Mouse (Mus musculus) ZHBTc4 (cell line): ENCODE results near the gene Tacr1.
"Not testable (repeated sequence)": the region's sequence is repeated elsewhere in the genome, so short reads cannot be mapped to it uniquely, and the experiment has no call there.

Experiments
- DNase-seq: peaks from one replicate; pipeline ENCODE4 v3.0.0-alpha.2; 2011; ENCODE audit warnings: low read depth, low spot score

Gene Tacr1

DNA sequence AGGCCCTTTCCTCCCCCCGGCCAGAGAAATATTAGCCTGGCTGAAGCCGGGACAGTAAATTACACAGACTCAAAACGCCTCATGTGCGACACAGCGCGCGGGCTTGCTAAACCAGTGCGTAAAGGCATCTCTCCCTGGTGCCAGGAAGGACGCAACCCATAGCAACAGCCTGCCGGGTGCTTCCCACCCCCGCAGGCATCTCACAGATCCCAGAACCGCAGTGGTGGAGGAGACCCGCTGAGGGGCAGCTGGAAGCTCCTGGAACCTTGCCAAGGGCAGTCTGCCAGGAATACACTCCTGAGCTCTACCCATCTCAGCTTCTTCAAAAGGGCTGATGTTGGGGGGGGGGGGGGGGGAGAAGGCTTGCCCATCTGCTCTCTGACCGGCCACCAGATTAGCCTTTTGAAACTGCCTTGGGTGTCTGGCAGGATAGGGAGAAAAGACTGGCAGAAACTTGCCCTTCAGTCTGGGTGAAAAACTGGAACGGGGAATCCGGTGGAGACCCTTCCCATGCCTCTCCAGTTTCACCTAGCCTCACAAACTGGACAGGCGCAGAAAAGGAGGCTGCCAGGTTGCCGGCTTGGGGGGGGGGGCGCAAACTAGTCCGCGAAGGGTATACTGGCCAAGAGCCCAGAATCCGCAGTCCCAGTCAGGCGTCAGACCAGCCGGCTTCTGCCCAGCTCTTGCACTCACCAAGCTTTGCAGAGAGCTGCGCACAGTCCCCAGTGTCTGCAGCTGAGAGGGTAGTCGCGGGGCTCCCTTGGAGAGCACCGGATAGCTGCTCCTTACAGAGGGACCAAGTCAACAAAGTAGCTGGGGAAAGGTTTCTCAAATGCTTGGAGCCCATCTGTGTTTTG lies at the start of gene Tacr1:
Gene Tacr1, plus strand, starts transcription at position 740 of the 857 bp plus-strand sequence.
- peak; percentile 51 for DNase-seq

DNA sequence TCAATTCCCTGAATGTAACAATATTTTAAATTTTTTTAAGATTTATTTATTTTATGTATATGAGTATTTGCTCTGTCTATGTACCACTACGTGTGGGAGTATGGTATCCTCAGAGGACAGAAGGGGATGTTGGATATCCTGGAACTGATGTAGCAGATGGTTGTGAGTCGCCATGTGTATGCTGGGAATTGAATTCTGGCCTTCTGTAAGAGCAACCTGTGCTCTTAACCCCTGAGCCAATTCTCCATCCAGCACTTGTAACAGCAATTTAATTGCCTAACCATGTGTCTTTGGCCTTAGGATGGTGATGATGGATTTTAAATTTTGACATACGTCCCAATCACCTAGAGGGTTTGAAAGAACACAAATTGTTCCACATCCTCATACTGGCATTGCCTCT lies 26.0 kb upstream of the Tacr1 start:
- DNase-seq: no peak

DNA sequence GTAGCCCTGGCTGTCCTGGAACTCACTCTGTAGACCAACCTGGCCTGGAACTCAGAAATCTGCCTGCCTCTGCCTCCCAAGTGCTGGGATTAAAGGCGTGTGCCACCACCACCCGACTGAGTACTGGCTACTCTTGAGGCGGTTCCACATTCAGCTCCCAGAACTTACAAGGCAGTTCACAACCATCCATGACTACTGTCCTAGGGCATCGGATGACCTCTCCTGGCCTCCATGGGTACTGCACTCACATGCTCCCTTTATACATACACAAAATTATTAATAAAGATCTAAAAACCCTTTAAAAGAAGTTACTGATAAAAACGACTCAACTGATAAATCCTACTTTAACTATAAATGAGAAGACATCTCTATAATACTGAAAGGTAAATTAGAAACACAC lies 18.6 kb upstream of the Tacr1 start:
- DNase-seq: peak; percentile 56

DNA sequence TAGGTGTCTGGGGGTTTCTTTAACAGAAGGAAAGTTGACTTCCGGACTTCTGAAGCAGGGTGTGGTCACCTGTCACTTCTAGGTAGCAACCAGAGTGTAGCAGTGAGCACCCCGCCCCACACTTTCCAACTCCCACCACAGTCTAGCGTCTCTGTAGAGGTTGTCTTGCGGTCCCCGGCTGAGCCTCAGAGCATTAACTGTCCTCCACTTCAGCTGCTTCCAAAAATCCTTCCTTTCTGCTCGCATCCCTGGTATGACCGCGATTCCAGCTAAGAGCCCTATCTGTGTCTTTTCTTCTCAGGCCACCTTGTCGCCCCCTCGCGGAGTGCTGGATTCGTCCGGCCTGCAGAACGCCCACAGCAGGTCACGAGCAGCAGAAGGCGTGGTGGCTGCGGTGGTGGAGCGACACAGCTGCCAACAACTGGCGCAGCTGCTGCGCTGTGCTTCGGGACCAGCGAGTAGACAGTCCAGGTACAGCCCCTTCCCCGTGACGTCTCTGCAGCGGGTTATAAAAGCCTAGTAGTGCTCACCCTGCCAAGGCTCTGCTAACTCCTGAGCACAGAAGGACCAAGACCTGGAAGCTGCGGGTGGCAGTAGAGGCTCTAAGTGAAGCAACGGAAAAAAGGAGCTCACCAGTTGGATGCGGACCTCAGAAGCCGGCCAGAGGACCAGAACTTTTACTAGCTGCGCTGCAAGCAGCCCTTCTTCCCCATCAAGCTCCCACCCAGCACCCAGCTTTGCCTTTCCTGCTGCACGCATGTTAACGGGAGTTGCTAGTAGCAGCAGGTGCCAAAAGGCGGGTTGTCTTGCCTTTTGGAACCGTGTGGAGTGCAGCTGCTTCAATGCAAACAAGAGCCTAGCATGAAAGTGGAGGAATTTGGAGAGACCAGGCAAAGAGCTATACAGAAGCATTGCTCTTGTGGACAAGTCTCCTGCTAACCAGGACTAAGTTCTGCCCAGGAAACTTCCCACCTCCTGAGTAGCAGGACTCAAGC lies 664 bp downstream of the Tacr1 start:
- peak; percentile 78 for DNase-seq

DNA sequence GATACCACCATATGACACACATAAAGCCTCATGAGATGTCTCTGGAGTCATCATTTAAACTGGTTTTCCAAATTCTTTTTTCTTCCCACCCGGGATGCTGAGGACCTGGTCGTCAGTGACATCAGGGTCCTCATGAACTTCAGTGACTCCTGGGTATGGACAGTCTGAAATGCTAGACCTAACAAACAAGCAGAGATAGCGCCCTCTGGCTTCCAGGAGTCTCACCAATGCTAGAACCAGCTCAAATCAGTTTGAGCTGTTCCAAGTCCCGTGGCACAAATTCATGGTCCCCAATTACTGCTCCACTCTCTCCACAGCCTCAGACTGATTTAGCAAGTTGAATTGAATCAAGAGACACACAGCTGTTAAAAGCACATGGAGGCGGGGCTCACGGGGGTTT lies 16.2 kb downstream of the Tacr1 start:
- DNase-seq: peak; percentile 54

DNA sequence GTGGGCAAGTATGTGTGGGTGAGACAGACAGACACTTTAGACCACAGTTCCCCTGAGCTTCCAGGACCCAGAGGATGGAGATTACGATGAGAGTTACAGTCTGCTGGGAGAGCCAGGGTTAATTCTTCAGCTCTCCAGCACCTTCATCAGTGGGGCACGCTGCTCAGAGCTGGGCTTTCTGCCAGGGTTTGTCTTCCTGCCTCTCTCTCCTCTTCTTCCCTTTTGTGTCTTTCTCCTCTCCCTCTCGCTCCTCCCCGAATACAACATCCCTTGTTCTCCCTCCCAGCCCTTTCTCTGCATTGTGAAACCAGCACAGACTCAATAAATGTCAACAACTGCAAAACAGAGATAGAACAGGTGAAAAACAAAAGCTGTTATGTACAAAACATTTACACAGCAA lies 18.1 kb downstream of the Tacr1 start:
- DNase-seq: no peak

DNA sequence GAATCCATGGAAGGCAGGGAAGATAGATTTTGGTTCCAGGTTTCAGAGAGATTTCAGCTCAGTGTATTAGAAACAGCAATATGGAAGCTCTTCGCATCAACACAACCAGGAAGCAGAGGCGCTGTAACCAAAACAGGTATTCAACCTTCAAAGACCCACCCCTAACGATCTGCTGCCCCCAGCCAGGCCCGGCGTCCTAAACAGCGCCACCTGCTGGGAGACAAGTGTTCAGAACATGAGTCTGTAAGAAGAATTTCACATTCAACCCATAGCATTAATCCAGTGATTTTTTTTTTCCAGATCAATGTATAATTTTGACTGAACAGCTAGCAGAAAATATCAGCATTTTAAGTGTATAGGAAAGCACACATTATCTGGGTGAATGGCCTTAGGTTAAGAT lies 26.8 kb downstream of the Tacr1 start:
- DNase-seq: peak; percentile 77

DNA sequence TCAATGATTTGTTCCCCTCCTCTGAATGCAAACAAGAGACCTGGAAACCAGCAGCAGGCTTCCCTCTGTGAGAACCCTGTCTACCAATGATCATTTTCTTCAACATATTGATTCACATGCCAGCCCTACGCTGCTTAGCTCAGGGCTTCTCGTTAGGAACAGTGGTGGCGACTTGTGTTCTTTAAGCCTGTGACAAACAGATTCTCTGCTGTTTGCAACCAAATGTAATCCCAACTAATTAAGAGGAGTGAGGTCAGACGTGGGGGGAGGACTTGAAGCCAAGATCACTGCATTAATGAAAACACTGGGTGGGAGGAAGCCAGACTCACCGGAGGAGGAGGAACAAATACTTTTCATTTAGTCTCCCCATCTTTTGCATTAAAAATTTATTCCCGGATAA lies 27.6 kb downstream of the Tacr1 start:
- no peak for DNase-seq

DNA sequence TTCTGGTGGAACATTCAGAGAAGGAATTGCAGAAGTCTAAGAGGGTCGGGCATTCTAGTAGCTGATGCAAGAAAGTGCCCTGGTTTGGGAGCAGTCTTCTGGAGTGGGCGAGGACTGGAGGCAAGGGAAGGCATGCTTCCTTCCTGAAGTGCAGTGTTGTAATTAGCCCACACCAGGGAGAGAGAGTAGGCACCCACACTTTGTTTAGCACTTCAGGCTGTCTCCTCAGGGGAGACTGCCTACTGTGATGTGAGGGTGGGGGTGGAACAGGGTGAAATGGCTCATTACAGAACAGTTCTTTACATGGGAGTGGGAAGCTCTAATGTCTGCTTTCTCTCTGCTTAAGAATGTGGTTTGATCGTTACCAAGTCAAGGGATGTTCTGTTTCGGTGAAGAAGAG lies 35.0 kb downstream of the Tacr1 start:
- DNase-seq: no peak

DNA sequence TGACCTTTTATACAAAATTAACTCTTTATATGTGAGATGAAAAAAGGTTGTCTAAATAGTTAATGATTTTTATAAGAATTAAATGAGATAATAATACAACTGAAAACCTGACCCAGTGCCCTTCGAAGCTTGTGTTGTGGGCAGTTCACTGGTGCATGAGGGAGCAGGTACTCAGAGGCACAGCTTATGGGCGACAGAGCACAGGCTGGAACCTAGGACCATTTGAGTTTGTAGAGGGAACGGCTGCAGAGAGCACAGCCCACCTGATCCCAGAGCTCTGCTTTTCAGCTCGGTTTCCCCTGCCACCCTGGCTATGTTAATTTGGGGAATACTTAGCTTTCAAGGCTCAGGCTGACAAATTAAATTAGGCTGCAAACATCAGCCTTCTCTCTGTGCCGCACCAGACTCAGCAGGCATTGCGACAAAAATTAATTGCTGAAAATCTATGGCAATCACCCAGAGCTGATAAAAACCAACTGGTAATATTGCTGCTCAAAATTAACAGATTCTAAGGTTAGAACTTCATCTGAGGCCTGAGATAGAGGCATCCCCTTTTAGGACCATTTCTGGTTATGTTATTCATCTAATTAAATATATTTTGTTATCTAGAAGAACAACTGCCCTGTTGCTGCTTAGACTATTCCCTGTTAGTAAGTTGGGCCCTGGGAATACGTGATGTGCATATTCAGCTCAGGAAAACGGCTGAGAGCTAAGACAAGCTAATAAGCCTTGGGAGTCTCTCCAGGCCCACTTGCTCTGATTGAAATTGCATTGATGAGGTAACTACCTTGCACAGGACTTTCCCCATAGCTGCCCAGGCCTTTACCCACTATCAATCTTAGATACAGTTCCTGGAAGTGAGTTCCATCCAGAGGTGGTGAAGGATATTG lies 50.3 kb downstream of the Tacr1 start:
- not testable (repeated sequence) for DNase-seq

DNA sequence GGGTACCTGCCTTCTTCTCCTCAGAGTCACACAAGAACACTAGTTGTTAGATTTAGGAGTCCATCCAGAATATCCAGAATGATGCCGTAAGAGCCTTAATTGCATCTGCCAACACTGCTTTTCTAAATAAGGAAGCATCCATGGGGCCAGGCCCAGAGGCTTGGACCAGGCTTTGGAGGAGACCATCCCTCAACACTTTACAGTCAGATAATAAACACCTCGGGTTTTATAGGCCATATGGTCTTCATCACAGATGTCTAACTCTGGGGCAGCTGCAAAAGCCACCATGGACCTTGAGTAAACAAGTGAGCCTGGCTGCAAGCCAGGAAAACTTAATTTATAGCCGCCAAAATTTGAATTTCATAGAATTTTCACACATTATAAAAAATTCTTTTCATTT lies 53.1 kb downstream of the Tacr1 start:
- DNase-seq: no peak

DNA sequence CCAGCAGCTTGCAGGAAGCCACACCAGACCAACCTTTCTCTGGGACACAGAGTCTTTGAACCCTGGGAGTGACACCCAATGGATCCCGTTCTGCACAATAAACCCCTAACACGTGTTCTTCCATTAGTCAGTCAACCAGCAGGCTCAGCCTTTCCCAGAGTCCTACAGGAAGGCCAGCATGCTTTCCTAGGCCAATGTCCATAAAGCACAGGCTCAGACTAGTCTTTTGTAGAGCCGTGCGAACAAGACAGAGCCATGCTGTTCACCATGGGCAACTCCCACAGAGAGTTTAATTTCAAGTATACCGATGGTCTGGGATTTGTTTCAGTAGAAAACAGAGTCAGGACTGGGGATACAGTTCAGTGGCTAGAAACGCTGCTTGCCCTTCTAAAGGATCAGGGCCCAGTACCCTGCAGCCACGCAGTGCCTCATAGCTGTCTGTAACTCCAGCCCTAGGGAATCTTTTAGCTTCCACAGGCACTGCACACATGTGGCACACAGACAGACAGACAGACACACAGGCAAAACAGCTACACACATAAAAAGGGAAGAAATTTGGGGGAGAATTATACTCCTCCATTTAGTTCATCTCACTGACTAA lies 55.1 kb downstream of the Tacr1 start:
- DNase-seq: no peak

DNA sequence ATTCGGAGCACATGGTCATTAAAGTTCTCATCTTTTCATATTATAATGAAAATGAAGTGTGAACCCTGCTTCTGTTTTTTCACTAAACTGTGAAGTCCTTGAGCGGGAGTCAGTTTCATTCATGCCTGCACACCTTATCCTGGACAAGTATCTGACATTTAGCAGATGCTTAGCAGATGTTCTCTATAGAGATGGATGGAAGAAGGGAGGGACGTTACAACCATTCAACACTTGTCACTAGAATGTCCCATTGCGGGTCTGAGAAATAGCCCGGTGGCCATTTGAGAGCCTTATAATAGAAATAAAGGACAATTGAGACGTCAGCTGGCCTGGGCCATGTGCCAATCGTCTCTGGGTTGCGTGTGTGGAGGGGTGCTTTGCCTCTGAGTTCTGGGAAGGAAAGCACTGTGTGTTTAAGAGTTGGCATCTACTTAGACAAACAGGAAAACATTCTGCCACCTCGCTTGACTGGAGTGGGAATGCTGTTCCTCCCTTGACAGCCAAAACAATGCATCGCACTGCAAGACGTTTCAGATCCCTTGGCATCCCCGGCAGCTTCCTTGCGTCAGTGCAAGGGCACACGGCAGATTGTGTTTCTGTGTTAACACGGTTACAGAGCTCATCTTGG lies 56.7 kb downstream of the Tacr1 start:
- DNase-seq: no peak

DNA sequence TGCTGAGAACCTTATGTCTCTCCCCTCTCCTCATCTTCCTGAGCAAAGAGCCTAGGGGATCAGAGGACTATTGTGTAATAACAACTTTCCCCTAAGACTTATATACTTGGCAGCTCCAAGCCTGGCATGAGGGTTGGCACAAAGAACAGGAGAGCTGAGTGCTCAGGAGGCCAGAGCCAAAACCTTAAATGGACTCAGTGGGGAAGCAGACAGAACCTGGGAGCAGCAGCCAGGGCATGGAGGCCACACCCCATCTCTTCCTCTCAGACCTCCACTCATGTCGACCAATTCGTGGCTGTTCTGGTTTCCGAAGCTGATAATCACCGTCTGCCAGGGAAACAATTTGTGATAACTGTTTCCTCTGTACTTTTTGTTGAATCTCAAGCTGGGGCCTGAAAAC lies 61.0 kb downstream of the Tacr1 start:
- no peak for DNase-seq

DNA sequence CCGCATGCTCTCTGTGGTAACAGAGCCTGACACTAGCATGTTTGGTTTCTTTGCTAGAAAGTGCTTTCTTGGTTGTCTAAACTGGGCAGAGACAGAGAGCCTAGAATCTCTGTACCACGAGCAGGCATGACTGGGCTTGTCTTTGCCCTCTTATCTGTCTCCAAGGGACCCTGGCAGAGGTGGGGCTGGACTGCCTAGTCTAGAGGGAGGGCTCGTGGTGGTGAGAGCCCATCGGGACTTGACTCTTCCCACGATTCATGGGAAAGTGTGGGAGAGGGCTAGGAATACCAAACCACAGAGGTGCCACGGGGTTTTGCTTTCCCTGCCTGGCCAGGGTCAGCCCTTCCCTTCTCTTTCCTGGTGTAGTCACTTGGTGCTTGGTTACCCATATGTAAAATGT lies 72.3 kb downstream of the Tacr1 start:
- no peak for DNase-seq

DNA sequence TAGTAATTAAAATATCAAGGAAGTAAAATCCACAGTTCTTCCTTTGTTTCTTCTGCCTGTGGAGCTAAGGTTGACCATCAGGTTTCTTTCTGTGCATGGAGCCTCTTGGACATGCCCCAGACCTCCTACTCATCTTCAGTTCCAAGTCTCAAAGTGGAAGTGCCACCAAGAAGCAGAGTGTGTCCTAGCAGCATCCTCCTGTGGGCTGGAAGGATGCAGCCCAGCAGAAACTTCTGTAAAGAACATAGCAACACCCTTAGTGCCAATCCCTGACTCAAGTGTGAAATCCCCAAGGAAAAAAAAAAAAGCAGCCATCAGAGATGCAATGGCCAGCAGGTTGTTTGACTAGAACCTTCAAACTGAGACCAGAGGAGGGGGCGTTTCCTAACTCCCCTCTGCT lies 81.7 kb downstream of the Tacr1 start:
- DNase-seq: no peak

DNA sequence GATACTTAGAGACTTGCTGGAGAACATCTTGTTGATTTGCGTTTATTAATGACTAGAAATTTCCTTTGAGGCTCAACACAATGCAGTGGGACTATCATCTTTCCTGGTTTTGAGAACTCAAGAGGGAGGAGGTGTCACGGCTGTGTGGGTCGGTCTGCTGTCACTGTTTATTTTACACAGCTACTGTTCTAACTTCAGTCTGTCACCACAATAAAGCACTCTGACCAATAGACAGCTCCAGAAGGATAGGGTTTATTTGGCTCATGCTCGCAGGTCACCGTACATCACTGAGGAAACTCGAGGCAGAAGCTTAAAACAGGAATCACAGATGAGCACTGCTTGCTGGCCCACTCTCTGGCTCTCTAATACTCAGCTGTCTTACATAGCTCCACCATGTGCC lies 92.3 kb downstream of the Tacr1 start:
- no peak for DNase-seq

DNA sequence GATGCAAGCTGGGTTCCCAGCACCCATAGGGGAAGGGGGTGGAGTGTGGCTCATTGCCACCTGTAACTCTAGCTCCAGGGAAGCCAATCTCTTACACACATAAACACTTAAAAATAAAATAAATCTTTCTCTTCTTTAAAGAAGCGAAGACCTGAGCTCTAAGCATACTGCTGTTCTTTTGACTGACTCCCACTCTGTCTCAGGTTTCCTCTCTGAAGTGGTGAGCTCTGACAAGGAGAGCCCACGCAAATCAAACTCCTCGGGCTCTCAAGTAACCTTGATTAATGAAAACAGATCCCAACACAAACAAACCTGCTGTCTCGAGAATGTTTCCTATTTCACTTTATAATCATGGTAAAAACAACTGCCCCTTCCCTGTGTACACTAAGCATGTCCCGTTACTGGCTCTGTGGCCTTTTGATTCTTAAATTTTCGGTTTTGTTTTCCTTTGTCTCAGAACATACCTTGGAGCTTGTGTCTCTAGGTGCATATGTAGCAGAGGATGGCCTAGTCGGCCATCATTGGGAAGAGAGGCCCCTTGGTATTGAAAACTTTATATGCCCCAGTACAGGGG lies 108.8 kb downstream of the Tacr1 start:
- no peak for DNase-seq

DNA sequence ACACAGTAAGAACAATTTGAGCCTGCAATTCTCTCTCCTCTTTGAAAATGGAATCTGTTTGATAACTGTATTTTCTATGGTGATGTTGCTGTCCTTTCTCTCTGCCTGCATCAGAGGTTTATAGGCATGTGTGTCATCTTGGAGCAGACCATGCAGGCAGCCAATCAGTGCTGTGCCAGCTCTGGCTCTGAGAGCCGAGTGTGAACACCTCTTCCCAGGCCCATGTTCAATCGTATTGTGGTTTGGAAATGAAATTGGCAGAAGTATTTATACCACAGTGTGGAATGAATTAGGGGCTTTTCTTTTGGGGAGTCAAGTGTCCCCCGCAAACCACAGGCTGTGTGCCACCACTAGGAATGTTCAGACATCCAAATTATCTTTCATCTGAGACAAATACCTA lies 117.5 kb downstream of the Tacr1 start:
- DNase-seq: no peak

DNA sequence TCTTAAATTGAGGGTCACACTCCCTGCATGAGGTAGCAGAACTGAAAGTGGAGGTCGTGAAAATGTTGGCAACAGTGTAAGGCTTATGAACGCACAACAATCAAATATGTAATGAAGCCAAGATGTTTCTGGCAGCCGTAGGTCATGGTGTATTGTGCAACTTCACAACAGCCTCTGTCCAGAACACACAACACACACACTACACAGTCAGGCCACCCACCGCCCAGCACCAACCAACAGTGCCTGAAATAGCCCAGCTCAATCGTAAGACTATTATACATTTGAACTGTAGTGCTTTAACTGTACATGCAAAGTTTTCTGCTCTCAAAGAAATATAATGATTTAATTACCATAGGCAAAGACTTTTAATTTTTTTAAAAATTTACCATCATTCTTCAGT lies 120.4 kb downstream of the Tacr1 start:
- no peak for DNase-seq
